Mouse (Mus musculus) myocyte (in vitro differentiated cells): Measurements from ENCODE around the gene Supt20. TPM values are rescaled to one million over a fixed set of nuclear protein-coding genes. Genes with fewer than 3 reads are reported as not detected.

Experiments
- H3K27me3 ChIP-seq: one replicate; pipeline ENCODE4 v1.6.1; 2011; ENCODE audit not compliant: control insufficient read depth, insufficient read depth, insufficient read length
- H3K36me3 ChIP-seq: one replicate; pipeline ENCODE4 v1.6.1; 2011; ENCODE audit not compliant: control insufficient read depth, insufficient read depth
- H3K4me2 ChIP-seq: one replicate; pipeline ENCODE4 v1.6.1; 2011; ENCODE audit warnings: low read depth, control low read depth
- H3K4me3 ChIP-seq: one replicate; pipeline ENCODE4 v1.5.1; 2011; ENCODE audit warnings: mild to moderate bottlenecking, control low read depth, moderate library complexity
- H3K79me2 ChIP-seq: one replicate; pipeline ENCODE4 v1.6.1; 2011; ENCODE audit not compliant: control insufficient read depth, insufficient read depth
- H3ac ChIP-seq: one replicate; pipeline ENCODE4 v1.6.1; 2011; ENCODE audit not compliant: control insufficient read depth, insufficient read length
- CEBPB ChIP-seq: IDR thresholded peaks from 2 replicates; pipeline ENCODE4 v1.6.1; 2011; ENCODE audit warnings: mild to moderate bottlenecking, moderate library complexity; ENCODE audit not compliant: poor library complexity, insufficient read depth, severe bottlenecking
- E2F4 ChIP-seq: IDR thresholded peaks from one replicate; pipeline ENCODE4 v1.6.1; 2011; ENCODE audit warnings: mild to moderate bottlenecking, control low read depth, moderate library complexity; ENCODE audit not compliant: insufficient read depth
- MAX ChIP-seq: IDR thresholded peaks from one replicate; pipeline ENCODE4 v1.6.1; 2011; ENCODE audit warnings: low read depth, mild to moderate bottlenecking, control low read depth
- MYOD1 ChIP-seq, 3 experiments: IDR thresholded peaks; one replicate each; pipeline ENCODE4 v1.6.1; 2011; ENCODE audit warnings: control low read depth in 2 of 3, low read depth in 2 of 3, mild to moderate bottlenecking in 2 of 3, moderate library complexity in 1 of 3; ENCODE audit not compliant: insufficient read length in 2 of 3, control insufficient read depth in 1 of 3
- MYOG ChIP-seq, 3 experiments: IDR thresholded peaks; one replicate each; pipeline ENCODE4 v1.6.1; 2011; ENCODE audit warnings: control low read depth in 2 of 3, low read depth in 2 of 3, mild to moderate bottlenecking in 2 of 3; ENCODE audit not compliant: insufficient read length in 2 of 3, control insufficient read depth in 1 of 3, insufficient read depth in 1 of 3
- POLR2A ChIP-seq: IDR thresholded peaks from one replicate; pipeline ENCODE4 v1.6.1; 2011; ENCODE audit warnings: low read depth, mild to moderate bottlenecking, control low read depth, moderate library complexity; ENCODE audit not compliant: insufficient read length
- POLR2AphosphoS2 ChIP-seq: IDR thresholded peaks from one replicate; pipeline ENCODE4 v1.6.1; 2011; ENCODE audit warnings: low read depth, control low read depth; ENCODE audit not compliant: insufficient read length
- REST ChIP-seq: IDR thresholded peaks from one replicate; pipeline ENCODE4 v1.6.1; 2011; ENCODE audit warnings: mild to moderate bottlenecking, control low read depth, moderate library complexity; ENCODE audit not compliant: insufficient read depth, insufficient read length
- SRF ChIP-seq: IDR thresholded peaks from one replicate; pipeline ENCODE4 v1.6.1; 2011; ENCODE audit warnings: low read depth; ENCODE audit not compliant: control insufficient read depth, insufficient read length
- TCF12 ChIP-seq: IDR thresholded peaks from one replicate; pipeline ENCODE4 v1.6.1; 2011; ENCODE audit warnings: mild to moderate bottlenecking, control low read depth; ENCODE audit not compliant: poor library complexity, insufficient read depth, severe bottlenecking
- TCF3 ChIP-seq: IDR thresholded peaks from one replicate; pipeline ENCODE4 v1.6.1; 2011; ENCODE audit warnings: low read depth, control low read depth; ENCODE audit not compliant: insufficient read length
- USF1 ChIP-seq: IDR thresholded peaks from one replicate; pipeline ENCODE4 v1.6.1; 2011; ENCODE audit warnings: low read depth, mild to moderate bottlenecking, control low read depth, moderate library complexity
- polyA plus RNA-seq: library from polyadenylated mRNA; unstranded; fragments of >200 nt; fragmentation: generic; extraction: Trizol; gene quantifications from one replicate; pipeline ENCODE4 v1.2.1, GENCODE M21; 2012; ENCODE audit warnings: missing spikeins

Gene Supt20
- polyA plus RNA-seq, 1 experiment = 13.0 TPM

GRCm38 (mm10) chr3:54725344-54725743 is 32.7 kb downstream of the Supt20 start:
- no peak overlapping the region for H3ac ChIP-seq
- peaks cover 47% of the 10 kb centered on the region for H3K36me3 ChIP-seq
- H3K4me2 ChIP-seq = no peak overlapping the region
- TF ChIP-seq E2F4 (no peak), REST (no peak), SRF (no peak), MYOG (IDR thresholded peaks at IDR 0.05; ENCODE audit: control insufficient read depth in 1 of 3, insufficient read depth in 1 of 3, insufficient read length in 2 of 3, low read depth in 2 of 3) (no peak), MAX (no peak), TCF12 (no peak)
- peaks cover 5% of the 10 kb centered on the region for H3K79me2 ChIP-seq
- H3K4me3 ChIP-seq = no peak overlapping the region
- H3K27me3 ChIP-seq = no peaks in the 10 kb centered on the region

GRCm38 (mm10) chr3:54727588-54727987 is 35.0 kb downstream of the Supt20 start:
- no peaks in the 10 kb centered on the region for H3K27me3 ChIP-seq
- H3K4me3 ChIP-seq = no peak overlapping the region
- no peak overlapping the region for H3ac ChIP-seq
- TF ChIP-seq E2F4 (no peak), SRF (no peak), TCF3 (no peak), POLR2AphosphoS2 (no peak), REST (no peak), CEBPB (no peak), USF1 (no peak), MAX (no peak), TCF12 (no peak), MYOG (IDR thresholded peaks at IDR 0.05; ENCODE audit: control insufficient read depth in 1 of 3, insufficient read depth in 1 of 3, insufficient read length in 2 of 3, low read depth in 2 of 3) (no peak), MYOD1 (IDR thresholded peaks at IDR 0.05; ENCODE audit: control insufficient read depth in 1 of 3, insufficient read length in 2 of 3, low read depth in 2 of 3) (no peak), POLR2A (no peak)
- no peak overlapping the region for H3K4me2 ChIP-seq
- peaks cover 49% of the 10 kb centered on the region for H3K36me3 ChIP-seq
- peaks cover 5% of the 10 kb centered on the region for H3K79me2 ChIP-seq

- Histone ChIP-seq H3K27me3 (no peaks in the 10 kb centered on the region), H3K4me3 (no peak overlapping the region), H3K36me3 (peaks cover 46% of the 10 kb centered on the region), H3K79me2 (peaks cover 5% of the 10 kb centered on the region), H3K4me2 (no peak overlapping the region), H3ac (no peak overlapping the region)
- TF ChIP-seq POLR2AphosphoS2 (no peak), MAX (no peak), REST (no peak), POLR2A (no peak), TCF3 (no peak), SRF (no peak), MYOD1 (IDR thresholded peaks at IDR 0.05; ENCODE audit: control insufficient read depth in 1 of 3, insufficient read length in 2 of 3, low read depth in 2 of 3) (no peak), E2F4 (no peak), TCF12 (no peak), CEBPB (no peak), MYOG (IDR thresholded peaks at IDR 0.05; ENCODE audit: control insufficient read depth in 1 of 3, insufficient read depth in 1 of 3, insufficient read length in 2 of 3, low read depth in 2 of 3) (no peak), USF1 (no peak)
These were observed 35.5 kb downstream of the Supt20 start for GRCm38 (mm10) chr3:54728100-54728499.

GRCm38 (mm10) chr3:54731626-54732150 is 39.1 kb downstream of the Supt20 start:
- H3K79me2 ChIP-seq = peaks cover 20% of the 10 kb centered on the region
- no peak overlapping the region for H3ac ChIP-seq
- H3K27me3 ChIP-seq = no peaks in the 10 kb centered on the region
- no peak overlapping the region for H3K4me3 ChIP-seq
- no peak overlapping the region for H3K4me2 ChIP-seq
- TF ChIP-seq MYOD1 (IDR thresholded peaks at IDR 0.05; ENCODE audit: control insufficient read depth in 1 of 3, insufficient read length in 2 of 3, low read depth in 2 of 3) = no peak
- no peak for TF ChIP-seq E2F4
- TF ChIP-seq TCF3 = no peak
- TF ChIP-seq POLR2A = no peak
- TF ChIP-seq MYOG (IDR thresholded peaks at IDR 0.05; ENCODE audit: control insufficient read depth in 1 of 3, insufficient read depth in 1 of 3, insufficient read length in 2 of 3, low read depth in 2 of 3) = no peak
- TF ChIP-seq POLR2AphosphoS2 = no peak
- TF ChIP-seq TCF12 = no peak
- no peak for TF ChIP-seq CEBPB
- no peak for TF ChIP-seq REST
- no peak for TF ChIP-seq SRF
- no peak for TF ChIP-seq USF1
- TF ChIP-seq MAX = no peak
- peaks cover 35% of the 10 kb centered on the region for H3K36me3 ChIP-seq

- peaks cover 35% of the 10 kb centered on the region for H3K36me3 ChIP-seq
- H3K79me2 ChIP-seq = peaks cover 27% of the 10 kb centered on the region
- no peak overlapping the region for H3ac ChIP-seq
- no peak overlapping the region for H3K4me3 ChIP-seq
- TF ChIP-seq POLR2AphosphoS2 (no peak), MYOG (IDR thresholded peaks at IDR 0.05; ENCODE audit: control insufficient read depth in 1 of 3, insufficient read depth in 1 of 3, insufficient read length in 2 of 3, low read depth in 2 of 3) (no peak), USF1 (no peak), MYOD1 (IDR thresholded peaks at IDR 0.05; ENCODE audit: control insufficient read depth in 1 of 3, insufficient read length in 2 of 3, low read depth in 2 of 3) (no peak), E2F4 (no peak), POLR2A (no peak), TCF12 (no peak), MAX (no peak), CEBPB (no peak), REST (no peak), TCF3 (no peak), SRF (no peak)
- no peak overlapping the region for H3K4me2 ChIP-seq
- no peaks in the 10 kb centered on the region for H3K27me3 ChIP-seq
These were observed 39.8 kb downstream of the Supt20 start for GRCm38 (mm10) chr3:54732371-54732770.
